ENCODE assay signal across 8 mouse cellular contexts in the genomic region with DNA sequence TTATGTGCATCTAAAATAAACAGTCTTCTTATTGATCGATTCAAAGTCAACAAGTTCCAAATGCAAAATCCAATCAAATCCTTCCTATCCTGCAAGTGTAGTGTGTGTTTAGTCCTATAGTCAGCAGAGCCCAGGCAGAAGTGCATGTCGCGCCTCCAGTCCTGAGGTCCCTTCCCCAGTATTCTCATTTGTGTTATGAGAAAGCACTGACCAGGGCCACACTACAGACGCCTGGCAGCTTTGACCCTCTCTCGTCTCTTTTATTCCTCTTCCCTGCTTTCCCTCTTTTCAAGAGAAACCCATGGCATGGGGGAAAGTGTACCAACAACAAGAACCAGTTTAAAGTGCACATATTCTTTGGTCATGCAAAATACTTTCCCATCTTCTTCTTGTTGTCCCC. TPM values are rescaled to one million over a fixed set of nuclear protein-coding genes. Genes with fewer than 3 reads are reported as not detected.
DNase-seq lines count a peak whose midpoint lies in the region; ATAC-seq lines count a peak whose summit lies in the region.

No protein-coding gene starts in this region.

- no peak overlapping the region; the same call in 1 of the 2 replicates for H3K27ac ChIP-seq in embryonic facial prominence, embryonic 11.5 days (replicated peaks; ENCODE audit: low read depth, low read length)
- H3K27ac ChIP-seq in hindbrain, embryonic 16.5 days (ENCODE audit: low read depth, low read length) = peak overlapping the region; percentile 40; the same call in 1 of the 2 replicates
- peak overlapping the region; percentile 100 for H3K27ac ChIP-seq in midbrain, embryonic 10.5 days (replicated peaks)

- DNase-seq in embryo, embryonic 10 days (ENCODE audit: low spot score) = peak; percentile 45
- DNase-seq in embryonic facial prominence, embryonic 11.5 days (ENCODE audit: low spot score) = peak; percentile 33
- no peak for DNase-seq in midbrain, embryonic 10.5 days (ENCODE audit: low spot score)
- no peak for DNase-seq in cerebellum, postnatal 36 days
- no peak for DNase-seq in natural killer cell, adult 2 months (ENCODE audit: low spot score in 2 of 2)
- no peak for DNase-seq in urinary bladder, adult 2 months (ENCODE audit: low spot score)
- no peak for DNase-seq in frontal cortex, postnatal 25 days (ENCODE audit: low spot score in 2 of 2)

- H3K9me3 ChIP-seq in embryonic facial prominence, embryonic 11.5 days (replicated peaks; ENCODE audit: control insufficient read depth, low read length) = no peaks in the 10 kb centered on the region
- no peaks in the 10 kb centered on the region for H3K9me3 ChIP-seq in hindbrain, embryonic 16.5 days (ENCODE audit: control insufficient read depth, low read length)
- no peaks in the 10 kb centered on the region for H3K9me3 ChIP-seq in midbrain, embryonic 10.5 days (replicated peaks)

- no peak for ATAC-seq in embryonic facial prominence, embryonic 11.5 days (replicated peaks; ENCODE audit: insufficient number of reproducible peaks, low FRiP score, low TSS enrichment, low read depth)
- ATAC-seq in hindbrain, embryonic 16.5 days = no peak

- no peaks in the 10 kb centered on the region for H3K4me1 ChIP-seq in embryonic facial prominence, embryonic 11.5 days (ENCODE audit: control insufficient read depth, insufficient read depth, low read length)
- H3K4me1 ChIP-seq in hindbrain, embryonic 16.5 days (ENCODE audit: control insufficient read depth, insufficient read depth, low read depth, low read length) = 0 out of 2 replicates have a peak, but pooled peaks cover 2% of the 10 kb centered on the region
- H3K4me1 ChIP-seq in midbrain, embryonic 10.5 days = peaks cover 58% of the 10 kb centered on the region

- H3K36me3 ChIP-seq in embryonic facial prominence, embryonic 11.5 days (replicated peaks; ENCODE audit: control insufficient read depth, insufficient read depth, low read depth, low read length) = no peaks in the 10 kb centered on the region
- H3K36me3 ChIP-seq in hindbrain, embryonic 16.5 days (ENCODE audit: control insufficient read depth, insufficient read depth, low read length) = no peaks in the 10 kb centered on the region
- no peaks in the 10 kb centered on the region for H3K36me3 ChIP-seq in midbrain, embryonic 10.5 days

- peak overlapping the region; percentile 22 for H3K4me2 ChIP-seq in embryonic facial prominence, embryonic 11.5 days (ENCODE audit: low read depth, low read length)
- peak overlapping the region; percentile 51 for H3K4me2 ChIP-seq in hindbrain, embryonic 16.5 days (ENCODE audit: low read length)

- H3K9ac ChIP-seq in embryonic facial prominence, embryonic 11.5 days (replicated peaks; ENCODE audit: low read length) = no peak overlapping the region; the same call in none of the 2 replicates
- H3K9ac ChIP-seq in hindbrain, embryonic 16.5 days (ENCODE audit: low read depth, low read length) = peak overlapping the region; percentile 12

- WGBS in embryonic facial prominence, embryonic 11.5 days = 8% methylated on average over 5 of the region's 5 CpGs
- WGBS in hindbrain, embryonic 16.5 days = 22% methylated on average over 5 of the region's 5 CpGs
- 10% methylated on average over 5 of the region's 5 CpGs for WGBS in midbrain, embryonic 10.5 days

- H3K4me3 ChIP-seq in embryonic facial prominence, embryonic 11.5 days (ENCODE audit: low read depth, low read length) = peak overlapping the region; percentile 21
- H3K4me3 ChIP-seq in hindbrain, embryonic 16.5 days (ENCODE audit: low read length) = peak overlapping the region; percentile 27
- H3K4me3 ChIP-seq in midbrain, embryonic 10.5 days = peak overlapping the region; percentile 86

- H3K27me3 ChIP-seq in embryonic facial prominence, embryonic 11.5 days (ENCODE audit: control insufficient read depth, insufficient read depth, low read length) = no peaks in the 10 kb centered on the region
- no peaks in the 10 kb centered on the region for H3K27me3 ChIP-seq in hindbrain, embryonic 16.5 days (replicated peaks; ENCODE audit: control insufficient read depth, insufficient read depth, low read length)
- no peaks in the 10 kb centered on the region for H3K27me3 ChIP-seq in midbrain, embryonic 10.5 days (ENCODE audit: low read depth, poor library complexity, severe bottlenecking)

RNA-seq across cellular contexts. Expression of a gene that starts 2.3 kb away (rescaled TPM):
- polyA plus RNA-seq in embryonic facial prominence, embryonic 11.5 days (2014; fragmentation: Nextera tagmentation; extraction: Ambion mirVana) = 13.2 and 15.9 TPM in 2 replicates
- polyA plus RNA-seq in hindbrain, embryonic 16.5 days (2015; fragmentation: Nextera tagmentation; extraction: Ambion mirVana) = 8.4 and 11.8 TPM in 2 replicates
- 17.1 and 18.0 TPM in 2 replicates for polyA plus RNA-seq in midbrain, embryonic 10.5 days (2016; fragmentation: Nextera tagmentation; extraction: Ambion mirVana)
- polyA plus RNA-seq in urinary bladder, adult 2 months (2012; rRNA removed) = 2.7 and 4.3 TPM in 2 replicates

Comparison
In these comparisons a context has a peak if more than half of its experiments do, and no peak if none do; other contexts are left out.
1. DNase-seq: peak in embryo, embryonic 10 days (single experiment) and embryonic facial prominence, embryonic 11.5 days (single experiment); none in midbrain, embryonic 10.5 days (single experiment), cerebellum, postnatal 36 days (0 of 2), natural killer cell, adult 2 months (0 of 2), urinary bladder, adult 2 months (single experiment) and frontal cortex, postnatal 25 days (0 of 2).
2. H3K4me3 ChIP-seq: peak in every context shown above with its lines; median percentile 86 in midbrain, embryonic 10.5 days; 27 in hindbrain, embryonic 16.5 days; 21 in embryonic facial prominence, embryonic 11.5 days.